ENCODE assay signal across 8 mouse cellular contexts in the genomic region with DNA sequence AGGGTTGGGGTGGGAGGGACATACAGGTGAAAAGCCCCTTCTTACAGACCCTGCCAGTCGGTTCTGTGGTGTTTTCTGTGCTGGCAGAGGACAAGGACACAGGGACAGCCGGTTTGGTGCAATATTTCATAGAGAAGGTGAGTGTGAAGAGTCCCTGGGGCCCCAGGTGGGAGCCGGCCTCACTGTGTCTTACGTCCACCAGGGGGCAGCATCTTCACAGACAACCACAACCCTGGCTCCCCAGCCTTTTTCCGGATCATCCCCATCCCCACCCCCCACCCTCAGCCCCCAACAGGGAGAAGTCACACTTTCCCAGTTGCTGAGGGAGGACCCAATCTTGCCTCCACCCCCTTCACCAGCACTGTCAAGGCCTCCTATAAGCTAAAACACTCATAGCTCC. TPM values are rescaled to one million over a fixed set of nuclear protein-coding genes. Genes with fewer than 3 reads are reported as not detected.
A peak's percentile ranks its signal among the peaks of the same experiment; 100 is the strongest.
DNase-seq lines count a peak whose midpoint lies in the region; ATAC-seq and TF ChIP-seq lines count a peak whose summit lies in the region.

No protein-coding gene starts in this region.

- no peak overlapping the region for H3K27ac ChIP-seq in MEL (ENCODE audit: control insufficient read depth, low read depth, low read length)
- no peak overlapping the region for H3K27ac ChIP-seq in neural tube, embryonic 12.5 days

- H3K4me1 ChIP-seq in MEL (ENCODE audit: control insufficient read depth in 1 of 2, insufficient read depth in 2 of 2, low read length in 2 of 2), result no peaks in the 10 kb centered on the region
- peaks cover 7% of the 10 kb centered on the region; the same call in 1 of the 2 replicates for H3K4me1 ChIP-seq in neural tube, embryonic 12.5 days

- no peak overlapping the region for H3K4me2 ChIP-seq in neural tube, embryonic 12.5 days (replicated peaks)

- no peaks in the 10 kb centered on the region for H3K27me3 ChIP-seq in MEL (ENCODE audit: control insufficient read depth in 1 of 2, insufficient read depth in 2 of 2, low read length in 2 of 2)
- H3K27me3 ChIP-seq in neural tube, embryonic 12.5 days (replicated peaks), result peaks cover 8% of the 10 kb centered on the region; the same call in 1 of the 2 replicates

- H3K4me3 ChIP-seq in MEL (ENCODE audit: control insufficient read depth in 1 of 2, insufficient read depth in 1 of 2, low read depth in 2 of 2, low read length in 2 of 2), result no peak overlapping the region
- no peak overlapping the region for H3K4me3 ChIP-seq in neural tube, embryonic 12.5 days

- no peak for TF ChIP-seq EP300 in MEL (IDR thresholded peaks at IDR 0.05; ENCODE audit: low read depth in 1 of 2, low read length in 2 of 2)

- no peak for TF ChIP-seq POLR2A in MEL (IDR thresholded peaks at IDR 0.05; ENCODE audit: control insufficient read depth in 1 of 2, insufficient read depth in 1 of 2, low read depth in 1 of 2, low read length in 2 of 2, poor library complexity in 1 of 2)

- 1% methylated on average over 5 of the region's 5 CpGs for WGBS in neural tube, embryonic 12.5 days

- H3K9me3 ChIP-seq in MEL (replicated peaks; ENCODE audit: insufficient read depth, low read length), result no peaks in the 10 kb centered on the region
- H3K9me3 ChIP-seq in neural tube, embryonic 12.5 days, result no peaks in the 10 kb centered on the region

- peak; percentile 39 for TF ChIP-seq RAD21 in MEL (IDR thresholded peaks at IDR 0.05; ENCODE audit: low read depth, low read length)

- no peak overlapping the region for H3K9ac ChIP-seq in MEL (ENCODE audit: control insufficient read depth, low read depth, low read length, poor library complexity, severe bottlenecking)
- H3K9ac ChIP-seq in neural tube, embryonic 12.5 days, result no peak overlapping the region

- H3K36me3 ChIP-seq in MEL (ENCODE audit: control insufficient read depth in 1 of 2, insufficient read depth in 2 of 2, low read length in 2 of 2), result no peaks in the 10 kb centered on the region
- H3K36me3 ChIP-seq in neural tube, embryonic 12.5 days, result no peaks in the 10 kb centered on the region

- peak; percentile 48 for ATAC-seq in neural tube, embryonic 12.5 days (ENCODE audit: low FRiP score, low read depth)

- DNase-seq in layer of hippocampus, adult 11-12 months (ENCODE audit: low spot score), result peak; percentile 64
- DNase-seq in layer of hippocampus, adult 9-10 months (ENCODE audit: low spot score), result no peak
- peak; percentile 21 for DNase-seq in MEL (ENCODE audit: low read depth, low spot score)
- peak; percentile 76 for DNase-seq in cerebellum, adult 8-10 months
- peak; percentile 28 to 52 for DNase-seq in frontal cortex, postnatal 25 days (ENCODE audit: low spot score in 2 of 2)
- DNase-seq in layer of hippocampus, postnatal 14 days (ENCODE audit: low spot score in 2 of 2), result peak; percentile 49 to 66
- no peak for DNase-seq in ovary, postnatal 36 days (ENCODE audit: low spot score)

- H3K79me2 ChIP-seq in MEL (ENCODE audit: control insufficient read depth, insufficient read depth, low read length, poor library complexity), result no peaks in the 10 kb centered on the region

- peak; percentile 44 to 83 (median 57) for TF ChIP-seq CTCF in MEL (IDR thresholded peaks at IDR 0.05 in 2 of 3, conservative IDR thresholded peaks at IDR 0.05 in 1 of 3; ENCODE audit: control insufficient read depth in 1 of 3, insufficient read depth in 1 of 3, low read depth in 2 of 3, low read length in 3 of 3, poor library complexity in 1 of 3, severe bottlenecking in 1 of 3)

TF ChIP-seq in MEL, 35 proteins besides CTCF, POLR2A, EP300 and RAD21:
- TF ChIP-seq CHD2 (IDR thresholded peaks at IDR 0.05; ENCODE audit: low read length), result no peak
- TF ChIP-seq ELF1 (IDR thresholded peaks at IDR 0.05; ENCODE audit: low read depth, low read length), result no peak
- TF ChIP-seq MAZ (IDR thresholded peaks at IDR 0.05; ENCODE audit: low read depth, low read length), result no peak
- TF ChIP-seq SMC3 (IDR thresholded peaks at IDR 0.05; ENCODE audit: low read depth, low read length), result peak; percentile 44
TF ChIP-seq in MEL: peak in this region for 1.

RNA-seq across cellular contexts. Expression of a gene that starts 15.7 kb away (rescaled TPM):
- not detected in 2 replicates for total RNA-seq in MEL (2012; rRNA removed)
- not detected for polyA plus RNA-seq in MEL (2012; ENCODE audit: insufficient read depth in 1 of 2, insufficient read length in 2 of 2, low read depth in 1 of 2, low replicate concordance in 2 of 2, missing spikeins in 1 of 2)
- under 1 TPM; 0.12 to 0.18 TPM for total RNA-seq in layer of hippocampus, postnatal 14 days (2021)
- polyA plus RNA-seq in neural tube, embryonic 12.5 days (2016; fragmentation: Nextera tagmentation; extraction: Ambion mirVana), result 0.09 and 0.15 TPM in 2 replicates

RNA-seq across cellular contexts. Expression of a gene that starts 23.2 kb away (rescaled TPM):
- total RNA-seq in MEL (2012; rRNA removed), result 10.4 and 10.7 TPM in 2 replicates
- 10 to 100 TPM in 1 of 2 experiments, not detected in 1; 60.5 TPM for polyA plus RNA-seq in MEL (2012; ENCODE audit: insufficient read depth in 1 of 2, insufficient read length in 2 of 2, low read depth in 1 of 2, low replicate concordance in 2 of 2, missing spikeins in 1 of 2)
- total RNA-seq in layer of hippocampus, postnatal 14 days (2021), result 100 to 1,000 TPM; 114 to 115 TPM
- 105 and 116 TPM in 2 replicates for polyA plus RNA-seq in neural tube, embryonic 12.5 days (2016; fragmentation: Nextera tagmentation; extraction: Ambion mirVana)

RNA-seq across cellular contexts. Expression of a gene that starts 32.8 kb away (rescaled TPM):
- not detected in 2 replicates for total RNA-seq in MEL (2012; rRNA removed)
- polyA plus RNA-seq in MEL (2012; ENCODE audit: insufficient read depth in 1 of 2, insufficient read length in 2 of 2, low read depth in 1 of 2, low replicate concordance in 2 of 2, missing spikeins in 1 of 2), result not detected
- total RNA-seq in layer of hippocampus, postnatal 14 days (2021), result 100 to 1,000 TPM; 149 to 150 TPM
- polyA plus RNA-seq in neural tube, embryonic 12.5 days (2016; fragmentation: Nextera tagmentation; extraction: Ambion mirVana), result 29.5 and 37.6 TPM in 2 replicates

RNA-seq across cellular contexts. Expression of a gene that starts 49.5 kb away (rescaled TPM):
- total RNA-seq in MEL (2012; rRNA removed), result not detected in 2 replicates
- not detected for polyA plus RNA-seq in MEL (2012; ENCODE audit: insufficient read depth in 1 of 2, insufficient read length in 2 of 2, low read depth in 1 of 2, low replicate concordance in 2 of 2, missing spikeins in 1 of 2)
- total RNA-seq in layer of hippocampus, postnatal 14 days (2021), result 100 to 1,000 TPM; 564 TPM
- 3.6 and 4.2 TPM in 2 replicates for polyA plus RNA-seq in neural tube, embryonic 12.5 days (2016; fragmentation: Nextera tagmentation; extraction: Ambion mirVana)

Comparison
In these comparisons a context has a peak if more than half of its experiments do, and no peak if none do; other contexts are left out.
1. DNase-seq: peak in layer of hippocampus, adult 11-12 months (single experiment), MEL (single experiment), cerebellum, adult 8-10 months (single experiment), frontal cortex, postnatal 25 days (2 of 2) and layer of hippocampus, postnatal 14 days (2 of 2); none in layer of hippocampus, adult 9-10 months (single experiment) and ovary, postnatal 36 days (single experiment).
2. RNA of a gene that starts 32.8 kb away (total RNA-seq): 149 to 150 TPM in layer of hippocampus, postnatal 14 days; not detected in MEL; every median in the first group is over 100 times any median in the second.